Mouse (Mus musculus) MEL (cell line): Measurements from ENCODE around the gene Abhd18. TPM values are rescaled to one million over a fixed set of nuclear protein-coding genes. Genes with fewer than 3 reads are reported as not detected.

Source experiments
- DNase-seq: peaks from one replicate; pipeline ENCODE4 v3.0.0; 2011; ENCODE audit warnings: low read depth, low spot score
- H3K27ac ChIP-seq: 2 replicates; pipeline ENCODE4 v1.5.1; 2012; ENCODE audit warnings: low read depth, mild to moderate bottlenecking, control low read depth, low read length, moderate library complexity; ENCODE audit not compliant: control insufficient read depth
- H3K27me3 ChIP-seq, 2 experiments: fragments of 150-350 bp in 1 of 2; sonication (generic) in 1 of 2; 2 replicates each; pipeline ENCODE4 v1.6.1; 2012; ENCODE audit warnings: low read length in 2 of 2, mild to moderate bottlenecking in 2 of 2, improper control_type of control experiment in 1 of 2, moderate library complexity in 1 of 2; ENCODE audit not compliant: insufficient read depth in 2 of 2, control insufficient read depth in 1 of 2
- H3K36me3 ChIP-seq, 2 experiments: 2 replicates each; pipeline ENCODE4 v1.6.1; 2012 to 2014; ENCODE audit warnings: low read length in 2 of 2, improper control_type of control experiment in 1 of 2, inconsistent platforms in 1 of 2, mild to moderate bottlenecking in 1 of 2; ENCODE audit not compliant: insufficient read depth in 2 of 2, control insufficient read depth in 1 of 2
- H3K4me1 ChIP-seq, 2 experiments: fragments of 150-350 bp in 1 of 2; sonication (generic) in 1 of 2; 2 replicates each; pipeline ENCODE4 v1.6.1; 2012; ENCODE audit warnings: low read length in 2 of 2, improper control_type of control experiment in 1 of 2, mild to moderate bottlenecking in 1 of 2; ENCODE audit not compliant: insufficient read depth in 2 of 2, control insufficient read depth in 1 of 2
- H3K4me3 ChIP-seq, 2 experiments: fragments of 150-350 bp in 1 of 2; sonication (generic) in 1 of 2; 2 replicates each; pipeline ENCODE4 v1.5.1; 2012; ENCODE audit warnings: low read depth in 2 of 2, low read length in 2 of 2, mild to moderate bottlenecking in 2 of 2, moderate library complexity in 2 of 2, control low read depth in 1 of 2, improper control_type of control experiment in 1 of 2; ENCODE audit not compliant: control insufficient read depth in 1 of 2, insufficient read depth in 1 of 2
- H3K79me2 ChIP-seq: 2 replicates; pipeline ENCODE4 v1.6.1; 2012; ENCODE audit warnings: mild to moderate bottlenecking, low read length, moderate library complexity; ENCODE audit not compliant: control insufficient read depth, poor library complexity, insufficient read depth
- H3K9ac ChIP-seq: 2 replicates; pipeline ENCODE4 v1.6.1; 2012; ENCODE audit warnings: low read depth, mild to moderate bottlenecking, control low read depth, low read length, moderate library complexity; ENCODE audit not compliant: control insufficient read depth, poor library complexity, severe bottlenecking
- H3K9me3 ChIP-seq: fragments of 150-350 bp; sonication (generic); replicated peaks from 2 replicates; pipeline ENCODE4 v1.6.1; 2012; ENCODE audit warnings: mild to moderate bottlenecking, low read length, improper control_type of control experiment, moderate library complexity; ENCODE audit not compliant: insufficient read depth
- BHLHE40 ChIP-seq: IDR thresholded peaks from 2 replicates; pipeline ENCODE4 v1.6.1; 2012; ENCODE audit warnings: low read depth, mild to moderate bottlenecking, inconsistent platforms, low read length, improper control_type of control experiment, borderline replicate concordance
- CHD1 ChIP-seq: IDR thresholded peaks from 2 replicates; pipeline ENCODE4 v1.6.1; 2012; ENCODE audit warnings: low read depth, mild to moderate bottlenecking, inconsistent platforms, low read length, improper control_type of control experiment
- CHD2 ChIP-seq: IDR thresholded peaks from 2 replicates; pipeline ENCODE4 v1.6.1; 2011; ENCODE audit warnings: low read length, improper control_type of control experiment
- CTCF ChIP-seq, 3 experiments: IDR thresholded peaks in 2 of 3; conservative IDR thresholded peaks in 1 of 3; 2 replicates each; pipeline ENCODE4 v1.5.1; 2011 to 2012; ENCODE audit warnings: low read length in 3 of 3, low read depth in 2 of 3, mild to moderate bottlenecking in 2 of 3, improper control_type of control experiment in 1 of 3, inconsistent platforms in 1 of 3, mixed read lengths in 1 of 3, moderate library complexity in 1 of 3; ENCODE audit not compliant: control insufficient read depth in 1 of 3, insufficient read depth in 1 of 3, poor library complexity in 1 of 3, severe bottlenecking in 1 of 3
- E2F4 ChIP-seq: IDR thresholded peaks from 2 replicates; pipeline ENCODE4 v1.6.1; 2011; ENCODE audit warnings: low read depth, low read length, improper control_type of control experiment, borderline replicate concordance
- ELF1 ChIP-seq: IDR thresholded peaks from 2 replicates; pipeline ENCODE4 v1.6.1; 2014; ENCODE audit warnings: low read depth, mild to moderate bottlenecking, inconsistent platforms, low read length, improper control_type of control experiment, moderate library complexity
- EP300 ChIP-seq, 2 experiments: IDR thresholded peaks; 2 replicates each; pipeline ENCODE4 v1.6.1; 2011; ENCODE audit warnings: improper control_type of control experiment in 2 of 2, low read length in 2 of 2, low read depth in 1 of 2, mild to moderate bottlenecking in 1 of 2
- GABPA ChIP-seq: IDR thresholded peaks from 2 replicates; pipeline ENCODE4 v1.6.1; 2012; ENCODE audit warnings: low read depth, mild to moderate bottlenecking, inconsistent platforms, low read length, improper control_type of control experiment, moderate library complexity
- GATA1 ChIP-seq: IDR thresholded peaks from 2 replicates; pipeline ENCODE4 v1.6.1; 2011; ENCODE audit warnings: low read depth, low read length, improper control_type of control experiment
- HCFC1 ChIP-seq: IDR thresholded peaks from 2 replicates; pipeline ENCODE4 v1.6.1; 2012; ENCODE audit warnings: low read depth, mild to moderate bottlenecking, inconsistent platforms, low read length, improper control_type of control experiment, moderate library complexity
- JUND ChIP-seq: IDR thresholded peaks from 2 replicates; pipeline ENCODE4 v1.6.1; 2011; ENCODE audit warnings: low read depth, mild to moderate bottlenecking, improper control_type of control experiment, low read length
- KAT2A ChIP-seq: conservative IDR thresholded peaks from 2 replicates; pipeline ENCODE4 v1.6.1; 2012; ENCODE audit warnings: low read depth, low read length, improper control_type of control experiment, inconsistent platforms
- MAFK ChIP-seq: IDR thresholded peaks from 2 replicates; pipeline ENCODE4 v1.6.1; 2011; ENCODE audit warnings: low read depth, mild to moderate bottlenecking, low read length, improper control_type of control experiment, borderline replicate concordance
- MAX ChIP-seq: IDR thresholded peaks from 2 replicates; pipeline ENCODE4 v1.6.1; 2011; ENCODE audit warnings: low read length, improper control_type of control experiment
- MAZ ChIP-seq: IDR thresholded peaks from 2 replicates; pipeline ENCODE4 v1.6.1; 2012; ENCODE audit warnings: low read depth, mild to moderate bottlenecking, inconsistent platforms, low read length, improper control_type of control experiment
- MXI1 ChIP-seq: IDR thresholded peaks from 2 replicates; pipeline ENCODE4 v1.6.1; 2011; ENCODE audit warnings: mild to moderate bottlenecking, low read depth, low read length, improper control_type of control experiment
- MYB ChIP-seq: IDR thresholded peaks from 2 replicates; pipeline ENCODE4 v1.6.1; 2011; ENCODE audit warnings: mild to moderate bottlenecking, low read depth, low read length, improper control_type of control experiment
- MYC ChIP-seq: IDR thresholded peaks from 2 replicates; pipeline ENCODE4 v1.6.1; 2011; ENCODE audit warnings: low read depth, mild to moderate bottlenecking, low read length, improper control_type of control experiment, moderate library complexity
- NRF1 ChIP-seq: IDR thresholded peaks from 2 replicates; pipeline ENCODE4 v1.6.1; 2014; ENCODE audit warnings: low read depth, mild to moderate bottlenecking, inconsistent platforms, low read length, improper control_type of control experiment, moderate library complexity; ENCODE audit not compliant: poor library complexity, insufficient read depth, severe bottlenecking
- POLR2AphosphoS2 ChIP-seq: IDR thresholded peaks from 2 replicates; pipeline ENCODE4 v1.6.1; 2011; ENCODE audit warnings: low read length, improper control_type of control experiment
- POLR2AphosphoS5 ChIP-seq: IDR thresholded peaks from 2 replicates; pipeline ENCODE4 v1.6.1; 2012; ENCODE audit warnings: low read depth, borderline replicate concordance, mild to moderate bottlenecking, inconsistent platforms, low read length, moderate library complexity, mixed read lengths
- RAD21 ChIP-seq: IDR thresholded peaks from 2 replicates; pipeline ENCODE4 v1.6.1; 2011; ENCODE audit warnings: mild to moderate bottlenecking, low read depth, low read length, improper control_type of control experiment
- RCOR1 ChIP-seq: IDR thresholded peaks from 2 replicates; pipeline ENCODE4 v1.6.1; 2012; ENCODE audit warnings: low read depth, mild to moderate bottlenecking, inconsistent platforms, low read length, improper control_type of control experiment
- SIN3A ChIP-seq: IDR thresholded peaks from 2 replicates; pipeline ENCODE4 v1.6.1; 2012; ENCODE audit warnings: low read length, improper control_type of control experiment, inconsistent platforms
- SMC3 ChIP-seq: IDR thresholded peaks from 2 replicates; pipeline ENCODE4 v1.6.1; 2011; ENCODE audit warnings: low read depth, low read length, improper control_type of control experiment
- TAL1 ChIP-seq: IDR thresholded peaks from 2 replicates; pipeline ENCODE4 v1.6.1; 2012; ENCODE audit warnings: mild to moderate bottlenecking, inconsistent platforms, low read length, moderate library complexity, mixed read lengths
- TBP ChIP-seq: IDR thresholded peaks from 2 replicates; pipeline ENCODE4 v1.8.0; 2011; ENCODE audit warnings: low read depth, low read length, improper control_type of control experiment
- TCF12 ChIP-seq: IDR thresholded peaks from 2 replicates; pipeline ENCODE4 v1.6.1; 2014; ENCODE audit warnings: low read depth, mild to moderate bottlenecking, inconsistent platforms, low read length, improper control_type of control experiment, moderate library complexity
- UBTF ChIP-seq: IDR thresholded peaks from 2 replicates; pipeline ENCODE4 v1.6.1; 2012; ENCODE audit warnings: low read depth, mild to moderate bottlenecking, inconsistent platforms, low read length, improper control_type of control experiment, moderate library complexity, borderline replicate concordance; ENCODE audit not compliant: insufficient read depth
- USF1 ChIP-seq: IDR thresholded peaks from 2 replicates; pipeline ENCODE4 v1.6.1; 2014; ENCODE audit warnings: low read depth, mild to moderate bottlenecking, inconsistent platforms, low read length, improper control_type of control experiment, moderate library complexity
- ZC3H11A ChIP-seq: IDR thresholded peaks from 2 replicates; pipeline ENCODE4 v1.6.1; 2012; ENCODE audit warnings: low read depth, mild to moderate bottlenecking, inconsistent platforms, low read length, improper control_type of control experiment
- ZKSCAN1 ChIP-seq: IDR thresholded peaks from 2 replicates; pipeline ENCODE4 v1.6.1; 2012; ENCODE audit warnings: low read depth, mild to moderate bottlenecking, inconsistent platforms, low read length, improper control_type of control experiment, moderate library complexity
- ZNF384 ChIP-seq: IDR thresholded peaks from 2 replicates; pipeline ENCODE4 v1.6.1; 2012; ENCODE audit warnings: low read depth, mild to moderate bottlenecking, inconsistent platforms, low read length, improper control_type of control experiment
- polyA plus RNA-seq, 2 experiments: library from polyadenylated mRNA; stranded (reverse) in 1 of 2; unstranded in 1 of 2; fragments of >175 nt in 1 of 2; fragments of >200 nt in 1 of 2; gene quantifications; 2 replicates each; pipeline versions ENCODE4 v1.2.1 to v1.2.4; 2012; ENCODE audit warnings: low replicate concordance in 2 of 2, low read depth in 1 of 2; ENCODE audit not compliant: insufficient read length in 2 of 2, insufficient read depth in 1 of 2, missing spikeins in 1 of 2
- total RNA-seq: library from RNA; depleted of rRNA; stranded (reverse); fragments of 300-350 nt; gene quantifications from 2 replicates; pipeline ENCODE4 v1.2.3, GENCODE M21; 2012

The Abhd18 gene
- total and polyA plus RNA-seq, 3 experiments = 1.3 to 3.6 TPM; not detected in 1

DNA sequence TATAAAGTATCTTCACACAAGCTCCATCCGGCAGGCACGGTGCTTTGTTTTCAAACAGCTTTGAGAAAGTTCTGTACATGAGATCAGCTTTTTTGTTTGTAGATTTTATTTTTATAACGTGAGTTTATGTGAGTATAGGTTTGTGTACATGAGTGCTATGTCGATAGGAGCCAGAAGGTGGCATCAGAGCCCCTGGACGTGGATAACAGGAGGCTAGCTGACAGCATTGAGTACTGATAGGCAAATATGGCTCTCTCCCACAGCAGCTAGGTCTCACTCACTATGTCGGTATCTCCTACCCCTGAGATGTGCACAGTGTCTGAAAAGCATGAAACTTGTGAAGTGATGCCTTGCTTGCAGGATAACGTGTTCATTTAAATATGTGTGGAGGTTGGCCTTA, 48.3 kb upstream of the Abhd18 start (continued):
- TF ChIP-seq GATA1 = peak; percentile 75
- 0 out of 2 replicates have a peak, but pooled peaks have one; percentile 26 for TF ChIP-seq MXI1
- TF ChIP-seq ZNF384 = peak; percentile 3; the same call in 1 of the 2 replicates
- TF ChIP-seq NRF1 = no peak
- TF ChIP-seq CHD2 = no peak
- TF ChIP-seq TCF12 = no peak
- TF ChIP-seq MYC = no peak
- TF ChIP-seq SMC3 = peak; percentile 75
- no peak for TF ChIP-seq E2F4
- TF ChIP-seq TAL1 = no peak
- no peak for TF ChIP-seq TBP
- no peak for TF ChIP-seq UBTF
- TF ChIP-seq ELF1 = no peak
- no peak for TF ChIP-seq ZKSCAN1
- peak; percentile 38 for TF ChIP-seq ZC3H11A
- no peak for TF ChIP-seq POLR2AphosphoS5
- TF ChIP-seq RCOR1 = no peak
- TF ChIP-seq, all 39 proteins: peak for 10

GRCm38 (mm10) chr3:40799530-40800372, 47.0 kb upstream of the Abhd18 start, which contains the start of gene Plk4:
Gene Plk4 (plus strand): TSS chr3:40800019.
- Histone ChIP-seq H3K36me3 (peaks cover 30 to 31% of the 10 kb centered on the region in 2 experiments), H3K9me3 (no peaks in the 10 kb centered on the region), H3K4me1 (peaks cover 2 to 15% of the 10 kb centered on the region in 2 experiments; a peak in 2 of 4 replicates), H3K27me3 (no peaks in the 10 kb centered on the region), H3K79me2 (peaks cover 23% of the 10 kb centered on the region), H3K4me3 (peak within 1 kb of the TSS; percentile 80 to 87), H3K9ac (peak within 1 kb of the TSS; percentile 97), H3K27ac (peak within 1 kb of the TSS; percentile 71)
- DNase-seq = peak; percentile 98
- no peak for TF ChIP-seq USF1
- no peak for TF ChIP-seq ZNF384
- peak; percentile 35; the same call in 1 of the 2 replicates for TF ChIP-seq MYC
- TF ChIP-seq MAX = 0 out of 2 replicates have a peak, but pooled peaks have one; percentile 30
- no peak for TF ChIP-seq ZKSCAN1
- TF ChIP-seq TBP = peak; percentile 74
- TF ChIP-seq MYB = no peak
- peak; percentile 78 for TF ChIP-seq SIN3A
- no peak for TF ChIP-seq MAZ
- no peak for TF ChIP-seq CHD2
- no peak for TF ChIP-seq CTCF (IDR thresholded peaks at IDR 0.05 in 2 of 3, conservative IDR thresholded peaks at IDR 0.05 in 1 of 3; ENCODE audit: control insufficient read depth in 1 of 3, insufficient read depth in 1 of 3, low read depth in 2 of 3, low read length in 3 of 3, poor library complexity in 1 of 3, severe bottlenecking in 1 of 3)
- TF ChIP-seq RAD21 = no peak
- TF ChIP-seq TCF12 = 0 out of 2 replicates have a peak, but pooled peaks have one; percentile 24
- TF ChIP-seq BHLHE40 = no peak
- TF ChIP-seq ZC3H11A = no peak
- TF ChIP-seq HCFC1 = peak; percentile 82
- TF ChIP-seq MAFK = no peak
- TF ChIP-seq GABPA = no peak
- peak; percentile 77; the same call in 1 of the 2 replicates for TF ChIP-seq E2F4
- TF ChIP-seq POLR2AphosphoS2 = peak; percentile 94
- TF ChIP-seq SMC3 = no peak
- TF ChIP-seq CHD1 = peak; percentile 78; the same call in 1 of the 2 replicates
- TF ChIP-seq JUND = no peak
- TF ChIP-seq EP300 (IDR thresholded peaks at IDR 0.05; ENCODE audit: low read depth in 1 of 2, low read length in 2 of 2) = no peak
- TF ChIP-seq KAT2A = no peak; the same call in 1 of the 2 replicates
